Mouse (Mus musculus) embryo, embryonic 11.5 days (tissue): ENCODE results near the gene Exosc5.
A peak's percentile ranks its signal among the peaks of the same experiment; 100 is the strongest.

Experiments used
- DNase-seq: peaks from one replicate; pipeline ENCODE4 v3.0.0-alpha.2; 2012; ENCODE audit warnings: low read depth, low spot score

Gene Exosc5

DNA sequence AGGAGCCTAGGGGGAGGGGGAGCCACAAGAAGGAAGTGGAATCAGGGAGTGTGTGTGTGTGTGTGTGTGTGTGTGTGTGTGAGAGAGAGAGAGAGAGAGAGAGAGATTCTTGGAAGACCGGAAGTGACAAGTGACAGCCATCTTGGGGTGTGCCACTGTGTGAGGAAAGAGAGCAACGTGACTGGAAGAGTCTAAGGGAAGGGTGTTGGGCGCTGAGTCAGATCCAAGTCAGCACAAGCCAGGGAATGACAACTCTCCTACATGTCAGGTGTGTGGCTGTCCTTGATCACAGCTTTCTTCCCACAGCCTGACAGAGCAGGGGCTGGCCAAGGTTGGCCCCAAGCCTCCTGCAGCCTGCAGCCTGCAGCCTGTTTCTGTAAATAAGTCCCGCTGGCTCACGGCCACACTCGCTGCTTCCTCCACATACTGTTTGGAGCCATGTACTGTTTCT is 46.9 kb downstream of the Exosc5 start:
- no peak for DNase-seq

DNA sequence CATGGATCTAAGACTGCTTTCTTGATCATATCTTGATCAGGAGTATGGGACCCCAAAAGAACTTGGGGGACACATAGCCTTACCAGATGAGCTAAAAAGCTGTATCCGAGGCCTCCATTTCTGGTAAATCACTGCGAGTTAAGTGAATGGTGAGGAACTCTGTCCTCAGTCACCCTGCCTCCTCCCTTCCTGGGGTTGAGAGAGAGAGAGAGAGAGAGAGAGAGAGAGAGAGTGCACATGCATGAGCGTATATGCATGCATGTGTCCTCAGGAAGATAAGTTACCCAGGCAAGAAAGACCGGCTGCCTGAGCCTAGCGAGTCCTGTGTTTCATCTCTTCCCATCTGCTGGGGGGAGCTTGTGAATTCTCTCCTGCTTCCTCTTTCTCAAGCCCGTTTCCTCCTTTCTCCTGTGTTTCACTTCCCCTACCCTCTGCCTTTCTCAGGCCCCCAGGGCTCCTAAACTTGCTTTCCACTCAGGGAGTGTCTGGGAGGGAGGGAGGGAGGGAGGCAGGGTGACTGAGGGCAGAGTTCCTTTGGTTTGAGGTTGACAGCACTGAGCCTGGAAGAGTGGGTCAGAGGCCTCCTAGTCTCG is 47.7 kb downstream of the Exosc5 start:
- DNase-seq = no peak

GRCm38 (mm10) chr7:25707581-25708292 is 48.8 kb downstream of the Exosc5 start:
- DNase-seq = no peak

- no peak for DNase-seq
Measured at GRCm38 (mm10) chr7:25709961-25710360, 51.0 kb downstream of the Exosc5 start.

DNA sequence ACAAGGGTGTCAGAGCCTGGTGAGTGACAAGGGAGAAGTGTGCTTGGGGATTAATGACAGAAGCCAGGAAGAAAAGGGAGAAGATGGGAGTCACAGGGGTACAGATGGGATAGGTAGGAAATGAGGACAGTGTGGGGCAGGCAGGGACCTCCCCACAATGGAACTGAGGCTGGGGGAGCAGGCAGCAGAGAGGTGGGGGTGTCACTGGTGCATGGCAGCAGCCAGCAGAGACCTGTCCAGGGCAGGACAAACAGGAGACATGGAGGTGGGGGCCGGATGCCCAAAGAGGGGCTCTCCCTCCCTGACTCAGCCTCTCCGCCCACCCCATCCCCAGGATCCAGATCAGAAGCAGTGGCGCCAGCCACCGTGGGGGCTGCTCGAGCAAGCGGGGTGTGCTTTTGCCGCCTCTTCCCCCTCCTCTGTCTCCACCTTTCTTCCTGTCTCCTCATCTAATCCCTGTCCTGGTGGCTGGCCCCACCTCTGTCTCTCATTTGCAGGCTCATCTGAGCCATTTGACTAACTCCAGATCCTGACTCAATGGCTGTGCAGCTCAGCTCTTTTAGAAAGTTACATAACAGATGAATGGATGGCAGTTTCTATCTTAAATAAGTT is 51.7 kb downstream of the Exosc5 start:
- no peak for DNase-seq

- DNase-seq = no peak
Measured at GRCm38 (mm10) chr7:25711165-25711564, 52.2 kb downstream of the Exosc5 start.

GRCm38 (mm10) chr7:25711731-25712197 is 52.8 kb downstream of the Exosc5 start:
- no peak for DNase-seq

- no peak for DNase-seq
Measured at GRCm38 (mm10) chr7:25712801-25713200, 53.8 kb downstream of the Exosc5 start.

- DNase-seq = no peak
Measured at GRCm38 (mm10) chr7:25714581-25714980, 55.6 kb downstream of the Exosc5 start.

GRCm38 (mm10) chr7:25715731-25716271 is 56.8 kb downstream of the Exosc5 start:
- DNase-seq = no peak

GRCm38 (mm10) chr7:25717478-25717877 is 58.5 kb downstream of the Exosc5 start:
- DNase-seq = no peak

DNA sequence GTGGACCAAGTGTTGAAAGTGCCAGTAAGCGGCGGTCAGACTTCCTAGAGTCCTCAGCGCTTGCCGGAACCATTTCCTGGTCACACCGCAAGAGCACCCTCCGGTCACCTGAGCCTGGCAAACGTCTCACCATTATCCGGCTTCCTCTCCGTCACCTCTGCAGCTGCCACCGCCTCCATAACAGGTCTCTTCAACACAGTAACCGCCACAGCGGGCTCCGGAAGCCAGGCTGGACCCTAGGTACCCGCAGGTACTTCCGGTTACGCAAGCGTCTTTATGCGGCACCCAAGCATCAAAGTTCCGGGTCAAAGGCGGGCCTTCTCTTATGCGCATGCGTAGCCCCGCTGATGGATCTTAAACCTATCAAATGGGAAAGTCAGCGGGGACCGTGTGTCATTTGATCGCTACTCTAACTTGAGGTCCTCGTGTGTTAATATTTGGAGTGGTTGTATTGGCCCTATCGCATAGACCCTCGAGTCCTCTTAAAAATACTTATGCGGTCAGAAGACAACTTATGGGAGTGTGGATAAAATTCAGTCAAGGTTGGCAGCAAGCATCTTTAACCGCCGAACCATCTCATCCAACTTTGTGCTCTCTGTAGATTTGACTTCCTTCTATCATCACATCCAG is 59.9 kb downstream of the Exosc5 start, which contains the start of gene Ccdc97:
Ccdc97 (minus strand) TSS at position 301 of the 630 bp plus-strand sequence.
- DNase-seq = peak; percentile 88

- peak; percentile 68 for DNase-seq
Measured at GRCm38 (mm10) chr7:25719761-25720610, 61.0 kb downstream of the Exosc5 start.

- DNase-seq = no peak
Measured at GRCm38 (mm10) chr7:25720760-25721159, 61.8 kb downstream of the Exosc5 start.
